Mouse (Mus musculus): ENCODE results near the gene Tprg. TPM values are rescaled to one million over a fixed set of nuclear protein-coding genes. Genes with fewer than 3 reads are reported as not detected.

The Tprg gene
- total RNA-seq, 4 experiments from 2014 or later = not detected

GRCm38 (mm10) chr16:25424915-25425314 is 138.3 kb downstream of the Tprg start:
- no peak for DNase-seq (ENCODE audit: low spot score)

- no peak for DNase-seq (ENCODE audit: low spot score)
These were observed 138.8 kb downstream of the Tprg start for GRCm38 (mm10) chr16:25425376-25425775.

GRCm38 (mm10) chr16:25426261-25426660 is 139.6 kb downstream of the Tprg start:
- no peak for DNase-seq (ENCODE audit: low spot score)

- no peak for DNase-seq (ENCODE audit: low spot score)
These were observed 153.4 kb downstream of the Tprg start for GRCm38 (mm10) chr16:25440039-25440438.

GRCm38 (mm10) chr16:25445580-25445979 is 159.0 kb downstream of the Tprg start:
- peak; percentile 52 for DNase-seq (ENCODE audit: low spot score)

- DNase-seq (ENCODE audit: low spot score) = no peak
These were observed 164.9 kb downstream of the Tprg start for GRCm38 (mm10) chr16:25451511-25451910.

GRCm38 (mm10) chr16:25464732-25465131 is 178.1 kb downstream of the Tprg start:
- no peak for DNase-seq (ENCODE audit: low spot score)

- DNase-seq (ENCODE audit: low spot score) = peak; percentile 17
These were observed 179.0 kb downstream of the Tprg start for GRCm38 (mm10) chr16:25465435-25466139.

GRCm38 (mm10) chr16:25468040-25468439 is 181.4 kb downstream of the Tprg start:
- DNase-seq (ENCODE audit: low spot score) = no peak

GRCm38 (mm10) chr16:25468662-25469061 is 182.0 kb downstream of the Tprg start:
- no peak for DNase-seq (ENCODE audit: low spot score)

All from heart, adult 8-10 months (tissue).